Mouse (Mus musculus): ENCODE measurements around the gene Rps6ka1. TPM values are rescaled to one million over a fixed set of nuclear protein-coding genes. Genes with fewer than 3 reads are reported as not detected.

Rps6ka1 gene
- polyA plus RNA-seq, 1 experiment, result 1.7 TPM

- Histone ChIP-seq H3K27me3 (ENCODE audit: control insufficient read depth, insufficient read depth, insufficient read length) (no peaks in the 10 kb centered on the region), H3K36me3 (ENCODE audit: control insufficient read depth, insufficient read depth) (no peaks in the 10 kb centered on the region), H3K4me3 (no peak overlapping the region), H3K4me2 (ENCODE audit: low read depth) (no peak overlapping the region), H3ac (ENCODE audit: control insufficient read depth, insufficient read length) (no peak overlapping the region), H3K79me2 (ENCODE audit: control insufficient read depth, insufficient read depth) (no peaks in the 10 kb centered on the region)
- TF ChIP-seq CEBPB (IDR thresholded peaks at IDR 0.05; ENCODE audit: insufficient read depth, poor library complexity, severe bottlenecking), result no peak
- no peak for TF ChIP-seq SRF (IDR thresholded peaks at IDR 0.05; ENCODE audit: control insufficient read depth, insufficient read length, low read depth)
- TF ChIP-seq MAX (IDR thresholded peaks at IDR 0.05; ENCODE audit: low read depth), result no peak
- no peak for TF ChIP-seq USF1 (IDR thresholded peaks at IDR 0.05; ENCODE audit: low read depth)
- no peak for TF ChIP-seq TCF3 (IDR thresholded peaks at IDR 0.05; ENCODE audit: insufficient read length, low read depth)
- TF ChIP-seq POLR2AphosphoS2 (IDR thresholded peaks at IDR 0.05; ENCODE audit: insufficient read length, low read depth), result no peak
- no peak for TF ChIP-seq E2F4 (IDR thresholded peaks at IDR 0.05; ENCODE audit: insufficient read depth)
- TF ChIP-seq POLR2A (IDR thresholded peaks at IDR 0.05; ENCODE audit: insufficient read length, low read depth), result no peak
- TF ChIP-seq TCF12 (IDR thresholded peaks at IDR 0.05; ENCODE audit: insufficient read depth, poor library complexity, severe bottlenecking), result no peak
- no peak for TF ChIP-seq REST (IDR thresholded peaks at IDR 0.05; ENCODE audit: insufficient read depth, insufficient read length)
Observed at GRCm38 (mm10) chr4:133804401-133805263, 83.0 kb downstream of the Rps6ka1 start.

- Histone ChIP-seq H3K36me3 (ENCODE audit: control insufficient read depth, insufficient read depth) (no peaks in the 10 kb centered on the region), H3K4me3 (no peak overlapping the region), H3K4me2 (ENCODE audit: low read depth) (no peak overlapping the region), H3ac (ENCODE audit: control insufficient read depth, insufficient read length) (no peak overlapping the region), H3K79me2 (ENCODE audit: control insufficient read depth, insufficient read depth) (no peaks in the 10 kb centered on the region), H3K27me3 (ENCODE audit: control insufficient read depth, insufficient read depth, insufficient read length) (no peaks in the 10 kb centered on the region)
- TF ChIP-seq MYOG (IDR thresholded peaks at IDR 0.05; ENCODE audit: control insufficient read depth in 1 of 3, insufficient read depth in 1 of 3, insufficient read length in 2 of 3, low read depth in 2 of 3), result no peak
Observed at GRCm38 (mm10) chr4:133800589-133800988, 87.0 kb downstream of the Rps6ka1 start.

Other genes starting within 250 kb of the Rps6ka1 start
- 14.3 TPM for gene Zdhhc18, start 237.6 kb downstream of the Rps6ka1 start, polyA plus RNA-seq (2012; fragmentation: generic; extraction: Trizol)
- 9.8 TPM for gene Pigv, start 215.2 kb downstream of the Rps6ka1 start, polyA plus RNA-seq (2012; fragmentation: generic; extraction: Trizol)
- gene Arid1a, start 131.0 kb downstream of the Rps6ka1 start, polyA plus RNA-seq (2012; fragmentation: generic; extraction: Trizol), result 23.2 TPM
- gene Hmgn2, start 80.9 kb upstream of the Rps6ka1 start, polyA plus RNA-seq (2012; fragmentation: generic; extraction: Trizol), result 108 TPM
- gene Dhdds, start 113.1 kb upstream of the Rps6ka1 start, polyA plus RNA-seq (2012; fragmentation: generic; extraction: Trizol), result 30.5 TPM
- 0.16 TPM for gene Lin28a, start 131.0 kb upstream of the Rps6ka1 start, polyA plus RNA-seq (2012; fragmentation: generic; extraction: Trizol)
- gene Zfp683, start 166.0 kb upstream of the Rps6ka1 start, polyA plus RNA-seq (2012; fragmentation: generic; extraction: Trizol), result not detected
- 0.58 TPM for gene Crybg2, start 173.0 kb upstream of the Rps6ka1 start, polyA plus RNA-seq (2012; fragmentation: generic; extraction: Trizol)
- gene Cd52, start 207.3 kb upstream of the Rps6ka1 start, polyA plus RNA-seq (2012; fragmentation: generic; extraction: Trizol), result not detected
- 1.5 TPM for gene Ubxn11, start 214.8 kb upstream of the Rps6ka1 start, polyA plus RNA-seq (2012; fragmentation: generic; extraction: Trizol)
- gene Sh3bgrl3, start 241.0 kb upstream of the Rps6ka1 start, polyA plus RNA-seq (2012; fragmentation: generic; extraction: Trizol), result 262 TPM